Mouse (Mus musculus): ENCODE data around the gene Taok2.

Gene Taok2

DNA sequence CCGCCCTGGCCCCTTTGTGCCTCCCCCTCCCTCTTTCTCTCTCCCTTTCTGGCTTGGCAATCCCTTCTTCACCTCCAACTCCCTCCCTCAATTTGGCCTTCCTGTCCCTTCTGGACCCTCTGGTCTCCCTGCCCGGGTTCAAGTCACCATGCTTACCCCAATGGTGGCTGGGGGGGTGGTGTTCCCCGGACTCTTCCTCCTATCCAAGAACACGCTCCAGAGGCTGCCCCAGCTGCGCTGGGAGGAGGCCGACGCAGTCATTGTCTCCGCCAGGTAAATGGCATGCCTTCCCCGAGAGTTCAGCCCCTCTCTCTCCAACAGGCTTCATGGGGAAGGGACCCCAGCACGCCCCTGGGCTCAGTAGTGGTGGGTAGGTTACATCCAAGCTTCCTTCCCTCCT, 60.6 kb downstream of the Taok2 start:
- DNase-seq: no peak

DNA sequence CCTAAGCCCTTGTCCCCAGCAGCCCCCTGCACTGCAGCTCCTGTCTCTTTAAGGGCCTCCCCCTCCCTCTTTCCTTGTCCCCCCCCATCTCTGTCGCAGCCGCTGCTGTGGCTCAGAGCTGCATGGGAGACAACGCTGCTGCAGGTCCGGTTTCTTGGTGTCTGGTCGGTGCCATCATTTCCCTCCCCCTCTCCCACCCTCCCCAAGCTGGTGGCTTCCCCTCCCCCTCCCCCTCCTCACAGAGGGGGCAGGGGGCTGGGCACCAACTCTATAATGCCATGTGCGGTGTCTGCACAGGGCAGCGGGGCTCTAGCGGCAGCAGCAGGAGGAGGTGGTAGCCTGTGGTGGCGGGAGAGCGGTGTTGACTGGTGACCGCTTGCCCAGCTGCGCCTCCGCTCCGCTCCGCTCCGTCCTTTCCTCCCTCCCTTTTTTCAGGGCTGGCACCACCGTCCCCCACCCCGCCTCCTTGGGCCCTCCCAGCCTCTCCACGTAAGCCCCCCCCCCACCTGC, 61.2 kb downstream of the Taok2 start:
- DNase-seq: no peak

DNA sequence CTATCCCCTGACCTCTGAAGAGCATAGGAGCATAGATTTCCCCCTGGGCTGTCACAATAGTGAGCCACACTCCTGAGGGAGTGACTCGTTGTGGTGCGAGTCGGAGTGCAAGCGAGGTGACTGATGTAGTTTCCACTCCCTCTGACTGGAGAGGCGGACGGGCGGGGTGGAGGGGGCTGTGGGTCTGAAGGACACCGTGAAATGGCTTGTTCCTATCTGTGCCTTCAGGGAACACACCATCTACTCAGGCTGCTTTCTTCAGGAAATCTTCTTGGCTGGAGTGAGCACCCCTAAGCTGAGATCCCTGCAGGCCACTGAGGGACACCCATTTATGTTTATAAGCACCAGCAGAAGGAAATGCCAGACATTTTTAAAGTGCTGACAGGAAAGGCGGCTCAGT, 61.8 kb downstream of the Taok2 start:
- peak; percentile 13 for DNase-seq

DNA sequence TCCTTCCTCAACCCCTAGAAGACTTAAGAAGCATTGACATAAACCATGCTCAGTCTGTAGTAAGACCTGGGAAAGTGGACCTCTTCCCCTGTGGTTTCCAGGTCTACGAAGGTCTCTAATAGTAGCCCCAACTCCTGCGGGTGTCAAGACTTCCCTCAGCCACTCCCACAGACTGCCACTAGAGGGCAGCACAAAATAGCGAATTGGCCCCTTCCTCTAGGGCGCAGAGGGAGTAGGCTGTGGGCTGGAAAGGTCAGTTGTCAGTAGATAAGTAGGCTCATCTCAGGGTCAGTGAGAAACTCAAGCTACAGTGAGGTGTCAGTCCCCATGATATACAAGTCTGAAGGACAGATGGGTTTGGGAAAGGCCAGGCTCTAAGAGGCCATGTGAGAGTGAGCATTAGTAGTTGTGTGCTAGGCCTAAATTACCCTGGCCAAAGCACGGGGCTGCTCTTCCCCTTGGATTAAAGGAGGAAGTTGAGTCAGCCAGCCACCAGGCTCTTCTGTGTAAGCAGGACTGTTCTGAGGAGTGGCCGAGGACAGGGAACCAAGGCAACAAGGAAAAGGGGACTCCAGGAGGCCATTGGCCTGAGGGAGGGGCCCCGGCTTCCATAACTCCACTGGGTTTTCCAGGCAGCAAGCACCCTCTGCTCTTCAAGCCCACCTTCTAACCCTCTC, 62.5 kb downstream of the Taok2 start:
- DNase-seq: peak; percentile 86

DNA sequence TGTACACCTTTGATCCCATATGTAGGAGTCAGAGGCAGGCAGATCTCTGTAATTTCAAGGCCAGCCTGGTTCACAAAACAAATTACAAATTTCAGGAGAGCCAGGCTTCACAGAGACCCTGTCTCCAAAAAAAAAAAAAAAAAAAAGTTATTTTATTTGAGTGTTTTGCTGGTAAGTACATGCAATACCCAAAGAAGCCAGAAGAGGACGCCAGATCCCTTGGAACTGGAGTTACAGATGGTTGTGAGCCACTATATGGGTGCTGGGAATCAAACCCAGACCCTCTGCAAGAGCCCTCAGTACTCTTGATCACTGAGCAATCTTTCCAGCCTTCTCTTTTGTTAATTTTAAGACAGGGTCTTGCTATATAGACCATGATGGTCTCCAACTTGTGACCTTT, 65.7 kb downstream of the Taok2 start:
- no peak for DNase-seq

DNA sequence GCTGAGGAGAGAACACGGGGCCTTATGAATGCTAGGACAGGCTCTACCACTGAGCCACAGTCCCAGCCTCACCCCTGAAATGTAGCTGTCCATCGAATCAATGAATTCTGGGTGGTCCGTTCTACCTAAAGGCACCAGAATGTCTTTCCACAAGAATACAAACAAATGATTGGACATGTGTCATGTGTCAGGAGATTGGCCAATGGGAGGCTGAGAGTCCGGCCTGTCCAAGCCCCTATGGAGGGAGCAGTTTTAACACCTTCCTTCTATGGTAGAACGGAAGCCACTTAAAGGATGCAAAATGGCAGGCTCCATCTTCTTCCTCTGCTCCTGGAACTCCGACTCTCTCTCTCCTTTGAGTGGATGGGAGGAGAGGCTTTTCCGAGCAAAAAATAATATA, 66.9 kb downstream of the Taok2 start:
- DNase-seq: no peak

DNA sequence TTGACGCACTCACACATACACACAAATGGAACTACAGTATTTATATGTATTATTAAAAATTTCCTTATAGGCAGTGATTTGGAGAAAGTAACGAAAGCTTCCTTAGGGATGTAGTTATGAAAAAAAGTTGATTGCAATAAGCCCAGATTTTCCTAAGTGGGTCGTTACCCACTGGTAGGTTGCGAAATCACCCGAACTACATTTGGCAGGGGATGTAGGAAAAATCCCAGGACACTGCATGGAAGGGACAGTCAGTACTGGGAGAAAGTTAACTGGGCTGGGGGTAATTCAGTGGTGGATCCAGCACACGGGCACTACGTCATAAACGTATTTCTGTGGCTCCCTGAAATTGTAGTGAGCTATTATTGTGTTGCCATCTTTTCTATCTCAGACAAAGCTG, 68.0 kb downstream of the Taok2 start:
- no peak for DNase-seq

DNA sequence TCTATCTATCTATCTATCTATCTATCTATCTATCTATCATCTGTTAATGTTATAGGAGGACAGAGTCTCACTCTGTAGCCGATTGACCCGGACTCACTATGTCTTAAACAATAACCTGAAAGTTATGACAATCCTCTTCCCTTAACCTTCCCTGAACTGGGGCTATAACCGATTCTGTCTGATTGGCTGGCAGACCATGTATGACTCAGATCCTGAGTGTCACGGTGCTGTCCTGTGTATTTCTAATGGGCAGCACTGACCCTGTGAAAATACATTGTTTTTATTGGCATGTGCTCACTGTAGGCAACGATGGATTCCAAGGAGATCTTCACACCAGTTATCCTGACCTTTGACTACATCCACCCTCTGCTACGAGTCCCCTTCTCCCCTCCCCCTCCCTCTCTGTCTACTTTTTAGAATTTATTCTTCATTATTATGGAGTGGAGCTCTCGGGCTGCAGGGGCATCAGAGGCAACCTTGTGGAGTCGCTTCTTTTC, 68.7 kb downstream of the Taok2 start:
- DNase-seq: no peak
